9 mouse cellular contexts compared by ENCODE assay signal in genomic region chr6:5509757-5510156, GRCm38 (mm10). TPM values are rescaled to one million over a fixed set of nuclear protein-coding genes. Genes with fewer than 3 reads are reported as not detected.
DNase-seq lines count a peak whose midpoint lies in the region; ATAC-seq lines count a peak whose summit lies in the region.
"Had no signal": no experiment of that assay in that cellular context is flagged by ENCODE, and none has a peak within 500 bp of the region (broad histone marks: within the 10 kb centered on the region; RNA-seq: fewer than 3 reads in every experiment).

No protein-coding gene starts in this region.

- no peak overlapping the region for H3K27ac ChIP-seq in embryonic facial prominence, embryonic 14.5 days (replicated peaks; ENCODE audit: low read depth, low read length)
- H3K27ac ChIP-seq in stomach, embryonic 15.5 days, result peak overlapping the region; percentile 45; the same call in 1 of the 2 replicates
- no peak overlapping the region for H3K27ac ChIP-seq in neural tube, embryonic 15.5 days (replicated peaks)
- no peak overlapping the region for H3K27ac ChIP-seq in forebrain, embryonic 15.5 days (replicated peaks)
- H3K27ac ChIP-seq: embryonic facial prominence, embryonic 13.5 days had no signal

- 24% methylated on average over 5 of the region's 5 CpGs for WGBS in embryonic facial prominence, embryonic 14.5 days
- 18% methylated on average over 5 of the region's 5 CpGs for WGBS in stomach, embryonic 15.5 days
- 72% methylated on average over 5 of the region's 5 CpGs for WGBS in neural tube, embryonic 15.5 days
- 73% methylated on average over 5 of the region's 5 CpGs for WGBS in forebrain, embryonic 15.5 days

- no peaks in the 10 kb centered on the region for H3K27me3 ChIP-seq in megakaryocyte, embryonic 14.5 days (replicated peaks)
- no peaks in the 10 kb centered on the region for H3K27me3 ChIP-seq in embryonic facial prominence, embryonic 14.5 days (replicated peaks; ENCODE audit: control insufficient read depth, insufficient read depth, low read length)
- H3K27me3 ChIP-seq in stomach, embryonic 15.5 days (replicated peaks), result no peaks in the 10 kb centered on the region
- no peaks in the 10 kb centered on the region for H3K27me3 ChIP-seq in neural tube, embryonic 15.5 days (replicated peaks)
- H3K27me3 ChIP-seq in forebrain, embryonic 15.5 days, result no peaks in the 10 kb centered on the region
- H3K27me3 ChIP-seq: embryonic facial prominence, embryonic 13.5 days had no signal

- intact Hi-C loops in heart, postnatal 36 days (cut with DNase I), result loop anchor here (2.0 kb wide), 3 partner anchors 15 to 79 kb away; no protein-coding TSS in a partner anchor

- H3K4me2 ChIP-seq in embryonic facial prominence, embryonic 14.5 days (ENCODE audit: low read depth, low read length), result no peak overlapping the region
- H3K4me2 ChIP-seq in stomach, embryonic 15.5 days, result peak overlapping the region; percentile 0; the same call in 1 of the 2 replicates
- no peak overlapping the region for H3K4me2 ChIP-seq in neural tube, embryonic 15.5 days
- no peak overlapping the region for H3K4me2 ChIP-seq in forebrain, embryonic 15.5 days (replicated peaks)
- H3K4me2 ChIP-seq: embryonic facial prominence, embryonic 13.5 days had no signal

- peak overlapping the region; percentile 42 for H3K4me3 ChIP-seq in megakaryocyte, embryonic 14.5 days (replicated peaks)
- H3K4me3 ChIP-seq in embryonic facial prominence, embryonic 14.5 days (ENCODE audit: low read depth, low read length), result no peak overlapping the region
- no peak overlapping the region for H3K4me3 ChIP-seq in stomach, embryonic 15.5 days (replicated peaks)
- no peak overlapping the region for H3K4me3 ChIP-seq in neural tube, embryonic 15.5 days (replicated peaks)
- no peak overlapping the region for H3K4me3 ChIP-seq in forebrain, embryonic 15.5 days
- H3K4me3 ChIP-seq: embryonic facial prominence, embryonic 13.5 days had no signal

- no peaks in the 10 kb centered on the region for H3K36me3 ChIP-seq in megakaryocyte, embryonic 14.5 days (replicated peaks; ENCODE audit: low read length)
- H3K36me3 ChIP-seq in embryonic facial prominence, embryonic 14.5 days (ENCODE audit: control insufficient read depth, insufficient read depth, low read length), result no peaks in the 10 kb centered on the region
- no peaks in the 10 kb centered on the region for H3K36me3 ChIP-seq in stomach, embryonic 15.5 days
- no peaks in the 10 kb centered on the region for H3K36me3 ChIP-seq in neural tube, embryonic 15.5 days
- no peaks in the 10 kb centered on the region for H3K36me3 ChIP-seq in forebrain, embryonic 15.5 days
- H3K36me3 ChIP-seq: embryonic facial prominence, embryonic 13.5 days had no signal

- H3K9ac ChIP-seq in embryonic facial prominence, embryonic 14.5 days (ENCODE audit: low read depth, low read length), result no peak overlapping the region
- H3K9ac ChIP-seq in stomach, embryonic 15.5 days, result no peak overlapping the region
- H3K9ac ChIP-seq in neural tube, embryonic 15.5 days (replicated peaks), result no peak overlapping the region
- H3K9ac ChIP-seq in forebrain, embryonic 15.5 days (replicated peaks), result no peak overlapping the region
- H3K9ac ChIP-seq: embryonic facial prominence, embryonic 13.5 days had no signal

- H3K4me1 ChIP-seq in megakaryocyte, embryonic 14.5 days, result no peaks in the 10 kb centered on the region
- no peaks in the 10 kb centered on the region for H3K4me1 ChIP-seq in embryonic facial prominence, embryonic 14.5 days (ENCODE audit: control insufficient read depth, insufficient read depth, low read length)
- H3K4me1 ChIP-seq in stomach, embryonic 15.5 days, result peaks cover 6% of the 10 kb centered on the region; the same call in 1 of the 2 replicates
- no peaks in the 10 kb centered on the region for H3K4me1 ChIP-seq in neural tube, embryonic 15.5 days
- H3K4me1 ChIP-seq in forebrain, embryonic 15.5 days, result no peaks in the 10 kb centered on the region

- no peaks in the 10 kb centered on the region for H3K9me3 ChIP-seq in megakaryocyte, embryonic 14.5 days
- H3K9me3 ChIP-seq in embryonic facial prominence, embryonic 14.5 days (ENCODE audit: control insufficient read depth, low read length), result no peaks in the 10 kb centered on the region
- H3K9me3 ChIP-seq in stomach, embryonic 15.5 days, result no peaks in the 10 kb centered on the region
- no peaks in the 10 kb centered on the region for H3K9me3 ChIP-seq in neural tube, embryonic 15.5 days (replicated peaks)
- no peaks in the 10 kb centered on the region for H3K9me3 ChIP-seq in forebrain, embryonic 15.5 days
- H3K9me3 ChIP-seq: embryonic facial prominence, embryonic 13.5 days had no signal

- ATAC-seq in megakaryocyte, adult 5-6 weeks (ENCODE audit: poor library complexity, severe bottlenecking), result no peak
- ATAC-seq in embryonic facial prominence, embryonic 14.5 days (ENCODE audit: low read depth), result no peak
- ATAC-seq in stomach, embryonic 15.5 days (ENCODE audit: insufficient read depth, low FRiP score, low read depth), result peak; percentile 95
- no peak for ATAC-seq in neural tube, embryonic 15.5 days (ENCODE audit: low FRiP score)
- ATAC-seq in forebrain, embryonic 15.5 days (replicated peaks), result no peak

- DNase-seq in embryonic facial prominence, embryonic 14.5 days (ENCODE audit: low spot score), result peak; percentile 23
- peak; percentile 46 to 58 for DNase-seq in heart, postnatal 36 days
- peak; percentile 14 for DNase-seq in liver

RNA-seq across cellular contexts. Expression of gene Pdk4, which starts 13.6 kb away (rescaled TPM):
- not detected in 2 replicates for polyA plus RNA-seq in megakaryocyte, embryonic 14.5 days (2012; ENCODE audit: insufficient read depth, low replicate concordance)
- not detected in 2 replicates for total RNA-seq in megakaryocyte, adult 5-6 weeks (2015)
- not detected in 2 replicates for total RNA-seq in megakaryocyte, adult 5-6 weeks (2017)
- polyA plus RNA-seq in embryonic facial prominence, embryonic 14.5 days (2014; fragmentation: Nextera tagmentation; extraction: Ambion mirVana), result 4.2 and 5.3 TPM in 2 replicates
- total RNA-seq in heart, postnatal 36 days (2021), result 1,000 to 10,000 TPM; 1,249 to 1,910 TPM
- 2.6 and 3.5 TPM in 2 replicates for polyA plus RNA-seq in stomach, embryonic 15.5 days (2015; fragmentation: Nextera tagmentation; extraction: Ambion mirVana)
- 0.86 and 1.4 TPM in 2 replicates for polyA plus RNA-seq in neural tube, embryonic 15.5 days (2015; fragmentation: Nextera tagmentation; extraction: Ambion mirVana)
- 2.0 and 2.4 TPM in 2 replicates for polyA plus RNA-seq in forebrain, embryonic 15.5 days (2015; fragmentation: Nextera tagmentation; extraction: Ambion mirVana)
